Mouse (Mus musculus): Measurements from ENCODE around the gene Galr3.
"Not testable (repeated sequence)": the region's sequence is repeated elsewhere in the genome, so short reads cannot be mapped to it uniquely, and the experiment has no call there.

Galr3 gene

DNA sequence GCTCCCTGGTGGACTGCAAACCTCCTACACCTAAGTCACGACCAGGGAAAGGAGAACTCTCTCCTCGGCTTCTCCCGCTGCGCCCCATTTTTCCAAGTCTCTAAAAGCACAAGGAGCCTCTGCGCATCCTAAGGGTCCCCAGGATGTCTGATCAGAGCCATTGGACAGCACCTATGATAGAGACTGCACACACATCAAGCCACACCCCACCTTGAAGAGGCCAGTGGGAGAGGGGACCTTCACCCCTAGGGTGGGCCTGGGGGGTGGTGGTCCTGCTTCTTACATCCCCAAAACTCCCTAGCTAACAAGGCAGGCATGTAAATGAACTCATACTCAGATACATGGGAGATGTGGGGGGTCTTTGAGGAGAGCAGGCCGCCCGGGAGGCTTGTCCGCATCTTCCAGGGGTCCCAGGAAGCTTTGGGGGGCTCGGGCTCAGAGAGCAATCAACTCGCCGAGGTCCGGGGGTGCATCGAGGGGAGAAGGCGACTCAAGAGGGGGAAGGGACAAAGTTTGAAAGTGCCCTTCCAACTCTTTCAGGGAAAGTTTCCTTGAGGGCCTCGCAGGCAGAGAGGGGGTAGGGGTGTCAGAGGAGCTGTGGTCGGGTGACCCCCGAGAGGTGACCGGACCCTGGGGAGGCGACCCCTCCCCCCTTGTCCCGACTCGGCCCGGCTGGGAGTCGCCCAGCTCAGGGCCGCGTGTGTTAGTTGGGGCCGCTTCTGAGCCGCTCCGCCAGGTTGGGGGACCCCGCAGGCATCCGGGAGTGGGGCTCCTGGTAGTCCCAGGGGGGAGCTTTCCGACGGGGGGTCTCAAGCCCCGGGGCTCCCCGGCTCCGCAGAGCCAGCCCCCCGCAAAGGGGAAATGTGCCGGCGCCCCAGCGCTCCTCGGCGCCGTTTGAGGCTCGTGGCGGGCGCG is 14.1 kb upstream of the Galr3 start:
- DNase-seq = peak; percentile 53

DNA sequence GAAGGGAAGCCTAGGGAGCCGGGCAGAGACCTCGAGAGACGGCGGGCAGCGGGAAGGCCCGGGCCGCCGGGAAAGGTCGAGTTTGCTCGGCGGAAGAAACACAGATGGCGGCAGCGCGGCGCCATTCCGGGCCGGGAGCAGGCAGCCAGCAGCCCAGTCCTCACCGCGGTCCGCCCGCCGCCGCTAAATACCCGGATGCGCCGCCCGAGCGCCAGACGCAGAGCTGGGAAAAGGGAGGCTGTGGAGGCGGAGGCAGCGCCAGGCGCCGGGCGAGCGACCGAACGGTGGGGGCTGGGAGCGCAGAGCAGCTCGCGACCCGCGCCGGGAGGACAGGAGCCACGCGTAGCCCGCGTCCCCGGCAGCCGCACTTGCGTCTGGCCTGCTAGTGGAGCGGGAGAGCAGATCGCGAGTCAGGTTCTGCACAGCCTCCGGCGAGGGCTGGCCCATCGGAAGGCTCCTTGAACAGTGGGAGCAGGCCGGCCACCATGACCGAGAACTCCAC is 13.4 kb upstream of the Galr3 start, which contains the start of gene H1f0:
TSS of gene H1f0 (plus strand) at position 214 of the 502 bp plus-strand sequence.
- peak; percentile 94 for DNase-seq

- DNase-seq = no peak
Measured at GRCm38 (mm10) chr15:79028823-79029484, 12.7 kb upstream of the Galr3 start.

DNA sequence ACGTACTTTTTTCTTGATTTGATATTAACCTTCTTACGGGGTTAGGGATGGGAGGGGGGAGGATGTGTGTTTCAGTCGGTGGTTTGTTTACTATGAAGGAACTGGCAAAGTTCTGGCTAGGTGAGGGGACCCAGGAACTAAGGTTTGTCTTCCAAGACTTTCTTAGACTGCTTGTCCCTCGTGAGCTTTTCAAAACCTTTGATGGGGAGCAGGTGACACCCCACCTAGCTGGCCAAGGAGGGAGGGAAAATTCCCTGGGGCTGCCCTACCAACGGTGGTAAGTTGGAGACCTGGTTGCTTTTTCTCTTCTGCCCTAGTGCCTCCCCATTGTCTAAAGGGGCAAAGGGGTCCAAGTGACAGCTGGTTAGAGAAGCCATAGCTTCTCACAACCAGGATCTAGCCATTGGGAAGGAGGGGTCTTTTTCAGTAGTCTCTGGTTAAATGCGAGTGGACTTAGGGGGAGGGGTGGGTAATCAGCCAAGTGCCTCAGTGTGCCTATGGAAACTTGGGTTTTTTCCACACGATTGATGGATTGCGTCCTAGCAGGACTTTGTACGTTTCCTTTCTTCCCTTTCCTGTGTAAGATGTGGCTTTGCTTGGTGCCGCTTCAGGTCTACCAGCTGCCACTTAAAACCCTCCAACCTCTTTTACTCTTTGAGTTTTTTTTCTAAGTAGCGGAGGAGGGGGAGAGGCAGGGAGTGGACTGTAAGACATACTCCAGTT is 12.0 kb upstream of the Galr3 start:
- DNase-seq = peak; percentile 30

GRCm38 (mm10) chr15:79030551-79031435 is 10.9 kb upstream of the Galr3 start:
- DNase-seq = peak; percentile 93

GRCm38 (mm10) chr15:79031908-79032307 is 9.8 kb upstream of the Galr3 start:
- not testable (repeated sequence) for DNase-seq

DNA sequence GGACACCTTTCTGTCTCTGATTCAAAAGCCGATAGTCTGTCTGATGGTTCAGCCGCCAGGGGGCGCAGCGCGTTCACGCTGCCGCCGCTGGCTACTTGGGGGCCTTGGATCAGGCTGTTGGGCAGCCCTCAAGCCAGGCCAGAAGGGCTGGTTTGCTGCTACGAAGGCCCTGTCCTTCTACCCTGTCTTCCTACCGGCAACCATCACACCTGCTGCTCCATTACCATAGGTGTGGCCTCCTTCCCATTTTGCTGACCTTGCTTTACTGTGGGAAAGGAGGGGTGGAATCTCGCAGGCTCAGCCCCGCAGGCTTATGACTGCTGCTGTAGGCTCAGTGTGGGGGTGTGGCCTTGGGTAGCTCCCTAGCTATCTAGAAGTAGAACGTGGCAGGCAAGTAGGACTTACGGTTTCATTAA is 3.8 kb upstream of the Galr3 start:
- DNase-seq = peak; percentile 85

DNA sequence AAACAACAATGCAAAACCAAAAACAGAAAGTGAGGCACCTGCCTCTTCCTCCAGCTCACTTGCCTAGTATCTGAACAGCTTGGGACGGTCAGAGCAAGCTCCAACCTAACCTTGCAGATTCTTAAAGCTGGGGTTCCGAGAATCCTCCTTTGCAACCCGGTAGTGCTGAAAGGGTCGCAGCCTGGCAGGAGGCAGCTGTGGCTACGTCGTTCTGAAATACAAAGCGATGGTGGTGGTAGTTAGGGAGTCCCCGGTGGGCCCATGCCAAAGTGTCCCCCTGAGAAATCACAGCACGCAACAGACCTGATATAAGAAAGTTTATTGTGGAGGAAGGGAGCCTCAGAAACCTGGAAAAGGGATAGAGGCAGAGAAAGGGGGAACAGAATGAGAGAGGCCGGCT is 3.4 kb upstream of the Galr3 start:
- no peak for DNase-seq

- peak; percentile 88 for DNase-seq
Measured at GRCm38 (mm10) chr15:79038853-79039252, 2.8 kb upstream of the Galr3 start.

GRCm38 (mm10) chr15:79040501-79041416 is 926 bp upstream of the Galr3 start:
- DNase-seq = peak; percentile 37

DNA sequence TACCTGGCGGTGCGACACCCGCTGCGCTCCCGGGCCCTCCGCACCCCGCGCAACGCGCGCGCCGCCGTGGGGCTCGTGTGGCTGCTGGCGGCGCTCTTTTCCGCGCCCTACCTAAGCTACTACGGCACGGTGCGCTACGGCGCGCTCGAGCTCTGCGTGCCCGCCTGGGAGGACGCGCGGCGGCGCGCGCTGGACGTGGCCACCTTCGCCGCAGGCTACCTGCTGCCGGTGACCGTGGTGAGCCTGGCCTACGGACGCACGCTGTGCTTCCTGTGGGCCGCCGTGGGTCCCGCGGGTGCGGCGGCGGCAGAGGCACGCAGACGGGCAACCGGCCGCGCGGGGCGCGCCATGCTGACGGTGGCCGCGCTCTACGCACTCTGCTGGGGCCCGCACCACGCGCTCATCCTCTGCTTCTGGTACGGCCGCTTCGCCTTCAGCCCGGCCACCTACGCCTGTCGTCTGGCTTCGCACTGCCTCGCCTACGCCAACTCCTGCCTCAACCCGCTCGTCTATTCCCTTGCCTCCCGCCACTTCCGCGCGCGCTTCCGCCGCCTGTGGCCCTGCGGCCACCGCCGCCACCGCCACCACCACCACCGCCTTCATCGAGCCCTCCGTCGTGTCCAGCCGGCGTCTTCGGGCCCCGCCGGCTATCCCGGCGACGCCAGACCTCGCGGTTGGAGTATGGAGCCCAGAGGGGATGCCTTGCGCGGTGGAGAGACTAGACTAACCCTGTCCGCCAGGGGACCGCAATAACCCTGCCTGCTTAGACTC is 1.2 kb downstream of the Galr3 start:
- peak; percentile 46 for DNase-seq

- DNase-seq = no peak
Measured at GRCm38 (mm10) chr15:79044837-79045236, 3.2 kb downstream of the Galr3 start.

- DNase-seq = no peak
Measured at GRCm38 (mm10) chr15:79048186-79048585, 6.5 kb downstream of the Galr3 start.

DNA sequence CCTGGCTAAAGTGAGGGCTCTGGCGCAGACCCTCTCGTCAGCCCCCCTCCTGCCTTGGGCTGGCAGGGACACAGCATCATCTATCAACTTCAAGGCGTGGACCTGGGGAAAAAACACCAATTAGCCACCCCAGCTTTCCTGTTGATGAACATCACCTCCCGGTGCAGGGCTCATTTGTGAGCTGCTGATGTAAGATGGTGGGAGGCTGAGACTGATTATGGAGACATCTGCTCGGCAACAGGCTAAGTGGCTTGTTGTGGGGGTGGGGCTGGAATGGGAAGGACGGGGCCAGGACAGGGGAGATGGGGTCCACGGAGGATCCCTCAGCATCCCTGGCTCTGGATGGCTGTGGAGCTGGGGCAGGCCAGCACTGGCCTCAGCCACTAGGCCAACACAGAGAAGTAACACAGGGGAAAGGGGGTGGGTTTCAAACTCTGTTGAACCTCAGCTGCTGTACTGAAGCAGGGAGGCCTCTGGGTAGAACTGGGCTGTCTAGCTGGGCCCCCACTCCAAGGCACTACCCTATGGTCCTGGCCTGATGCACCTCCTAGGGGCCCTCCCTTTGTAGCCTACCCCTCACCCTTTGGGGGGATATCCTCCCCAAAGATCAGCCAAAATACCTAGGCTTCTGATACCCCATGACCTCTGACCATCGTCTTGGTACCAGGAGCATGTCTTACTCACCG is 8.6 kb downstream of the Galr3 start:
- no peak for DNase-seq

GRCm38 (mm10) chr15:79050964-79051363 is 9.3 kb downstream of the Galr3 start:
- no peak for DNase-seq

- peak; percentile 85 for DNase-seq
Measured at GRCm38 (mm10) chr15:79051461-79052360, 10.0 kb downstream of the Galr3 start.

DNA sequence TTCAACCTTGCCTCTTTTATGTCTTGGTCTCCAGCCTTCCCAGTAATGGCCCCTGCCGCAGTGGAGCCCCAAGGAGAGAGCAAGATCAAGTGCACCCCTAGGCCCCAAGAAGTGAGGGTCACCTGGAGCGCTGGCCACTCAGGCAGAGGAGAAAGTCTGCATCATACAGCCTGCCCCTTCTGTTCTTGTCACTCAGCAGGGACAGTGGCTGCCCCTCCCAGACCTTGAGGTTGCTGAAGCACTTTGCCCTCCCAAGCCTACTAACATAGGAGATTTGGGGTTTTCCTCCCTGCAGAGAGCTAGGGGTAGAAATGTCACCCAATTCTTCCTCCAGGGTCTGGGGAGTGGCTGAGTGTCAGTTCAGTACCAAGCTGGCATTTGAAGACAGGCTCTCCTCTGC is 10.7 kb downstream of the Galr3 start:
- no peak for DNase-seq

- DNase-seq = no peak
Measured at GRCm38 (mm10) chr15:79056601-79057000, 14.9 kb downstream of the Galr3 start.

Data from kidney, adult 18-20 months (tissue).